Mouse (Mus musculus): ENCODE results near the gene Psmd1. TPM values are rescaled to one million over a fixed set of nuclear protein-coding genes. Genes with fewer than 3 reads are reported as not detected.

The Psmd1 gene
- polyA plus RNA-seq, 1 experiment from 2014 or later, result 196 TPM

DNA sequence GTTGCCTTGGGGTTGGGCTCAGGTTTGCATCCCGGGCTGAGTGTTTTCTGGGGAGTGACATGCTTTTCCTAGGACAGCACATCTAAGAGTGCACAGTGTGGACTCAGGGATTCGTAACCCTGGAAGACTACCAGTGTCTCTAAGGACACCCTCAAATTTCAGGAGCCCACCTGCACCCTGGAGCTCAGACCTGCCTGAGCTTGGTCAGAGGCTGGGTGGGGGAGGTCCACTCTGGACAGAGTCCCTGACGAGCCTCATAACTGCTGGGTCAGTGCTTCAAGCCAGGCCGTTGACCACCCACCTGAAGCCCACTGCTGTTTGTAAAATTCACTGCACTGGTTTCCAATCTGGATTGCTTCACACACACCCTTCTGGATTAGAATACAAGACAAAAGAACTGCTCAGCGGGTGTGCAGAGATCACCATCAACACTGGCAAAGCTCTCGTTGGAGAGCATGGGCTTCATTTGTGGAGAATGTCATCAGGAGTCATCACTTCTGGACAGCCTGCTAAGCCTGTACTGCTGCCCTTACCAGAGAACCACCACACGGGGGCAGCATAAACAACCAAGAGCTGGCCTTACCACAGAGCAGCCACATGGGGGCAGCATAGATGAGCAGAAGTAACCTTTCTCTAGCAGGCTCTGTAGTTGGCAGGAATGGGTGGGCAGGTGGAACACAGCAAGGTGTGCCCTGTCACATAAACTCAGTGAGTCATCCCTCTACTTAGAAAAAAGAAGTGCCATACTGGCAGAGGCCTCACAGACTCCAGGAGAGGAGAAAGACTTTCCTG lies 114.5 kb downstream of the Psmd1 start:
- Histone ChIP-seq H3K4me2 (replicated peaks) (no peak overlapping the region), H3K4me1 (no peaks in the 10 kb centered on the region), H3K9ac (no peak overlapping the region), H3K9me3 (replicated peaks) (no peaks in the 10 kb centered on the region), H3K4me3 (no peak overlapping the region), H3K27ac (no peak overlapping the region), H3K27me3 (no peaks in the 10 kb centered on the region), H3K36me3 (peaks cover 37% of the 10 kb centered on the region)
- 48% methylated on average over 7 of the region's 7 CpGs for WGBS
- ATAC-seq (ENCODE audit: low FRiP score), result peak; percentile 71

DNA sequence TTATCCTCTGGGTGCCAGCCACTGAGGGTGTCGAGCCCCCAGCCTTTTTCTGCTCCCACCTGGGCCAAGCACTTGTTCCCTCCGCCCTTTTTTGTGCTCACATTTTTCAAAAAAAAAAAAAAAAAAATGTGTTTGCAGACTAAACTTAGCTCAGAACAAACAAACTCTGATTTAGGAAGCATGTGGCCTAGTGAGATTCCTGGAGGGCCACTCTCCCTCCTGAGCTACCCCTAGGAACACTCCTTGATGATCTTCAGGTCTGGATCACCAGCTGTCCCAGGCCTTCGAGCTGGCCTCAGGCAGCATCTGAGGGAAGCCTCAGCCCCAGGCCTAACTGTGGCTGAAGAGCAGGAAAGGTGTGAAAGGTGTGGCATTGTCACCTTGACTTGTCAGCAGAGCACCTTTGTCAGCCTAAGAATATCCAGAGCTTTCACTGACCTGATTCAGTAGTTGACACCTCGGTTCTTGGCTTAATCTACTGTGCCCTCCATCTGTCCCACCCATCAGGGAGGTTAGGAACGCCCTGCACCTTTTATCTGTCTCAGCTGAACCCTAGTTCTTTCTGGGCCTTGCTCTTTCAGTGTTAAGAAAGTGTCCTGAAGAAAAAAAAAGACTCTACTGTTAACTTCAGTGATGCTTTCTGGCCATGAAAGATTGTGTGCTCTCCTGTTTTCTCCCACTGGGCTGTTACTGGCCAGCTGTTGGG lies 118.0 kb downstream of the Psmd1 start:
- WGBS, result 88% methylated on average over 5 of the region's 5 CpGs
- no peak for ATAC-seq (ENCODE audit: low FRiP score)
- H3K9me3 ChIP-seq (replicated peaks), result no peaks in the 10 kb centered on the region

DNA sequence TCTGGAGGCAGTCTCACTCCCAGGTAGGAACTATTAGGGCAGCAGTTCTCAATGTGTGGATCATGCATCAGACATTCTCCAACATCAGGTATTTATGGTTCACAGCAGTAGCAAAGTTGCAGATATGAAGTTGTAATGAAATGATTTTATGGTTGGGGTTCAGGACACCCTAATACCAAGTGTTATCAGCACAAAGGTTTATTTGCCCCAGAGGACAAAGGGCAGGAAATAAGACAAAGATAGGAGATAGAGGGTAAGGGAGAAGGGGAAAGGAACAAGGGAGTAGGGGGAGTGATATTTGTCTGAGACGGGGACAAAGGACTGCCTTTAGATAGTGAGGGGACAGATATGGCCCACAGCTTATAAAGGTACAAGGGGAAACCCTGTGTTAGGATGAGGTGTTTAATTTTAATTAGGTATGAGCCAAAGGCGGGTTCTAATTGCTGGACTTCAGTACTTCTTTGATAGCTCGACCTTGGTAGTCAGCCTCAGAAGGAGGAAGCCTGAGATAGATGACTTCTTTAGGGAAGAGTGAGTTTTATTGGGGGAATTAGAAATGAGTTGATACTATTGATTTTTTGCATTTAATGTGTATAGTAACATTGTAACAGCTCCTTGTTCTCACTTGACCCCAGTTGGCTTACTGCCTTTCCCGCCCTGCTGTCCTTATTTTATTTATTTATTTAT lies 119.5 kb downstream of the Psmd1 start:
- Histone ChIP-seq H3K4me1 (no peaks in the 10 kb centered on the region), H3K4me2 (replicated peaks) (no peak overlapping the region), H3K9me3 (replicated peaks) (no peaks in the 10 kb centered on the region), H3K36me3 (no peaks in the 10 kb centered on the region), H3K9ac (no peak overlapping the region), H3K27ac (no peak overlapping the region), H3K27me3 (no peaks in the 10 kb centered on the region), H3K4me3 (no peak overlapping the region)
- no peak for ATAC-seq (ENCODE audit: low FRiP score)
- WGBS, result 87% methylated on average over 4 of the region's 4 CpGs

More for the DNA sequence above, 118.0 kb downstream of the Psmd1 start:
- no peak overlapping the region for H3K4me3 ChIP-seq
- H3K36me3 ChIP-seq, result peaks cover 7% of the 10 kb centered on the region
- H3K27ac ChIP-seq, result no peak overlapping the region
- H3K9ac ChIP-seq, result no peak overlapping the region
- no peaks in the 10 kb centered on the region for H3K4me1 ChIP-seq
- no peak overlapping the region for H3K4me2 ChIP-seq (replicated peaks)
- H3K27me3 ChIP-seq, result no peaks in the 10 kb centered on the region

DNA sequence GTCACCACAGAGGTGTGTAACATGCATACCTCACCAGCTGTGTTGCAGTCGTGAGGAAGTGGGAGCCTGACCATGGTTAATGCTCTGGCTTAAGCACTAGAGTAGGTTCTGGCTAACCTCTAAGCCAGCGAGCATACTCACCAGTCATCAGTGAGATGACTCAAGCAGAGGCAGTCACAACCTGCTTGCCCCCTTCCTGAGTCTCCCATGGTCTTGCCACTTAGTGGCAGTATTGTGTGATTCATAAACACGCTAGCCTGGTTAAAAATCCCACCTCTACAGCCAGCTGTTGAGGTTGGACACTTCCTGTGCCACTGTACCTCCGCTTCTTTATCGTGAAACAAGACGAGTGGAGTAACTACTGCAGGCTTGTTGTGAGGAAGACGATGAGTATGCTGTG lies 122.6 kb downstream of the Psmd1 start:
- no peak overlapping the region for H3K4me2 ChIP-seq (replicated peaks)
- peaks cover 16% of the 10 kb centered on the region for H3K36me3 ChIP-seq
- H3K27me3 ChIP-seq, result no peaks in the 10 kb centered on the region
- no peaks in the 10 kb centered on the region for H3K4me1 ChIP-seq
- ATAC-seq (ENCODE audit: low FRiP score), result no peak
- no peaks in the 10 kb centered on the region for H3K9me3 ChIP-seq (replicated peaks)
- 85% methylated on average over 7 of the region's 7 CpGs for WGBS
- no peak overlapping the region for H3K4me3 ChIP-seq
- H3K27ac ChIP-seq, result no peak overlapping the region
- H3K9ac ChIP-seq, result no peak overlapping the region

DNA sequence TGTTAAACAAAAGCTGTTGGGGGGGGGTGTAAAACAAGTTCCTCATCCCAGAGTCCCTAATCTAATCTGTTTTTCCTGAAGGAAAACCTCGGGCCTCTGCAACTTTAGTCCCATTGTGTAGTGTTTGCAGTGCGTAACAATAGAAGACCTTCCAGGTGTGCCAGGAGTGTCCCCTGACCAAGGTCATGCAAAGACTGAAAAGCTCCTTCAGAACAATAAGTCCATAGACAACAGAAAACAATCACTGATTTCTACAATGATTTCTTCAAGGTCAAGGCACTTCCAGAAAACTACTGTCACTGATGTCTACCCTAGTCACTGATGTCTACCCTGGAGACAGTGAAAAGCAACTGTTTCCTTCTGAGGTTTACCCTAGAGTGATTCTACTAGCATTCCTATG lies 123.7 kb downstream of the Psmd1 start:
- ATAC-seq (ENCODE audit: low FRiP score), result no peak
- Histone ChIP-seq H3K9ac (no peak overlapping the region), H3K4me3 (no peak overlapping the region), H3K36me3 (peaks cover 19% of the 10 kb centered on the region), H3K4me1 (no peaks in the 10 kb centered on the region), H3K9me3 (replicated peaks) (no peaks in the 10 kb centered on the region), H3K27ac (no peak overlapping the region), H3K4me2 (replicated peaks) (no peak overlapping the region), H3K27me3 (no peaks in the 10 kb centered on the region)
- 73% methylated on average over 2 of the region's 2 CpGs for WGBS

DNA sequence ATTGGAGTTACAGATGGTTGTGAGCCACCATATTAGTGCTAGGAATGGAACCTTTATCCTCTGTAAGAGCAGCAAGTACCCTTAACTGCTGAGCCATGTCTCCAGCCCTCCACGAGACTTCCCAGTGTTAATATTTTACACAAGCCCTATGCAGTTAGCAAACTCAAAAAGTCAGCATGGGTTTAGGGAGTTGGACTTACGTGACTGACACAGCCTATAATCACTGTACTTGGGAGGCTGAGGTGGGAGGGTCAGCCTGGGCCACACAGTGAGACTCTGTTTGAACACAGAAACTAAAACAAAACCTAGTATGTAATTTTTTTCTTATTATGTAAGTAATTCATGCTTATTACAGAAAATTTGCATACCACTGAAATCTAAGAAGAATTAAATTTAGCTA lies 124.1 kb downstream of the Psmd1 start:
- no peak overlapping the region for H3K27ac ChIP-seq
- peaks cover 19% of the 10 kb centered on the region for H3K36me3 ChIP-seq
- ATAC-seq (ENCODE audit: low FRiP score), result no peak
- H3K27me3 ChIP-seq, result no peaks in the 10 kb centered on the region
- WGBS, result 79% methylated on average over 2 of the region's 2 CpGs
- no peak overlapping the region for H3K4me3 ChIP-seq
- no peaks in the 10 kb centered on the region for H3K4me1 ChIP-seq
- H3K9me3 ChIP-seq (replicated peaks), result no peaks in the 10 kb centered on the region
- H3K4me2 ChIP-seq (replicated peaks), result no peak overlapping the region
- no peak overlapping the region for H3K9ac ChIP-seq

Other genes with a start within 250 kb of the Psmd1 start
- 169 and 173 TPM in 2 replicates for gene Itm2c, start 170.1 kb upstream of the Psmd1 start, polyA plus RNA-seq (2016; fragmentation: Nextera tagmentation; extraction: Ambion mirVana)
- 1.3 and 1.6 TPM in 2 replicates for gene 4933407L21Rik, start 135.9 kb upstream of the Psmd1 start, polyA plus RNA-seq (2016; fragmentation: Nextera tagmentation; extraction: Ambion mirVana)
- gene Gpr55, start 103.4 kb upstream of the Psmd1 start, polyA plus RNA-seq (2016; fragmentation: Nextera tagmentation; extraction: Ambion mirVana), result 0.09 TPM in 1 of 2 replicates, not detected in the other
- 0.25 TPM in 1 of 2 replicates, not detected in the other for gene Spata3, start 47.6 kb upstream of the Psmd1 start, polyA plus RNA-seq (2016; fragmentation: Nextera tagmentation; extraction: Ambion mirVana)
- gene 2810459M11Rik, start 18.5 kb upstream of the Psmd1 start, polyA plus RNA-seq (2016; fragmentation: Nextera tagmentation; extraction: Ambion mirVana), result 0.39 and 1.5 TPM in 2 replicates
- 0.66 and 0.86 TPM in 2 replicates for gene Htr2b, start 47.6 kb downstream of the Psmd1 start, polyA plus RNA-seq (2016; fragmentation: Nextera tagmentation; extraction: Ambion mirVana)
- 0.65 and 1.4 TPM in 2 replicates for gene Gm21972, start 69.2 kb downstream of the Psmd1 start, polyA plus RNA-seq (2016; fragmentation: Nextera tagmentation; extraction: Ambion mirVana)
- gene Armc9, start 90.4 kb downstream of the Psmd1 start, polyA plus RNA-seq (2016; fragmentation: Nextera tagmentation; extraction: Ambion mirVana), result 38.0 and 39.8 TPM in 2 replicates
- gene B3gnt7, start 238.4 kb downstream of the Psmd1 start, polyA plus RNA-seq (2016; fragmentation: Nextera tagmentation; extraction: Ambion mirVana), result 4.0 and 4.5 TPM in 2 replicates

All from hindbrain, embryonic 12.5 days (tissue).